Mouse (Mus musculus) midbrain, embryonic 11.5 days (tissue): ENCODE data around the gene Olfr1417. TPM values are rescaled to one million over a fixed set of nuclear protein-coding genes. Genes with fewer than 3 reads are reported as not detected.
"Not testable (repeated sequence)": the region's sequence is repeated elsewhere in the genome, so short reads cannot be mapped to it uniquely, and the experiment has no call there.

Experiments
- ATAC-seq: fragments of 200-750 bp; cut with Nextera tagmentation; 2 replicates; pipeline ENCODE4 v1.8.0; 2017; ENCODE audit warnings: moderate TSS enrichment, moderate library complexity; ENCODE audit not compliant: low FRiP score
- DNase-seq: peaks from one replicate; pipeline ENCODE4 v3.0.0; 2015; ENCODE audit warnings: low spot score; ENCODE audit errors: missing footprints
- H3K27ac ChIP-seq: fragments of 300-500 bp; sonication (generic); 2 replicates; pipeline ENCODE4 v1.5.1; 2014; ENCODE audit warnings: low read depth, low read length
- H3K27me3 ChIP-seq: fragments of 300-500 bp; sonication (generic); 2 replicates; pipeline ENCODE4 v1.6.1; 2014; ENCODE audit warnings: mild to moderate bottlenecking, low read length, moderate library complexity, mixed read lengths; ENCODE audit not compliant: control insufficient read depth, insufficient read depth
- H3K36me3 ChIP-seq: fragments of 300-500 bp; sonication (generic); 2 replicates; pipeline ENCODE4 v1.6.1; 2014; ENCODE audit warnings: mild to moderate bottlenecking, low read length, moderate library complexity, mixed read lengths; ENCODE audit not compliant: control insufficient read depth, insufficient read depth
- H3K4me1 ChIP-seq: fragments of 300-500 bp; sonication (generic); 2 replicates; pipeline ENCODE4 v1.6.1; 2014; ENCODE audit warnings: low read length; ENCODE audit not compliant: control insufficient read depth, insufficient read depth
- H3K4me2 ChIP-seq: fragments of 300-500 bp; sonication (generic); 2 replicates; pipeline ENCODE4 v1.6.1; 2014; ENCODE audit warnings: mild to moderate bottlenecking, moderate library complexity
- H3K4me3 ChIP-seq: fragments of 300-500 bp; sonication (generic); 2 replicates; pipeline ENCODE4 v1.5.1; 2014; ENCODE audit warnings: low read depth, low read length
- H3K9ac ChIP-seq: fragments of 300-500 bp; sonication (generic); 2 replicates; pipeline ENCODE4 v1.6.1; 2014; ENCODE audit warnings: low read length
- H3K9me3 ChIP-seq: fragments of 300-500 bp; sonication (generic); 2 replicates; pipeline ENCODE4 v1.6.1; 2016; ENCODE audit warnings: low read length; ENCODE audit not compliant: control insufficient read depth
- WGBS: fragments of 180-500 bp; shearing (Covaris S2); extraction: QIAGEN DNeasy Blood & Tissue Kit; methylation state at CpG from one replicate; pipeline ENCODE4 v1.1.7; 2014; 5-methylcytosine and 5-hydroxymethylcytosine counted together
- polyA plus RNA-seq: library from polyadenylated mRNA; unstranded; fragments of >200 nt; fragmentation: Nextera tagmentation; extraction: Ambion mirVana; gene quantifications from 2 replicates; pipeline ENCODE4 v1.2.1, GENCODE M21; 2014

Gene Olfr1417
- not detected in 2 replicates for polyA plus RNA-seq

GRCm38 (mm10) chr19:11839119-11839518 lies at the start of gene Olfr1417:
TSS of gene Olfr1417 (minus strand) at chr19:11839219.
- Histone ChIP-seq H3K27me3 (no peaks in the 10 kb centered on the region), H3K9me3 (no peaks in the 10 kb centered on the region), H3K27ac (no peak within 1 kb of the TSS), H3K4me1 (no peaks in the 10 kb centered on the region), H3K4me2 (no peak within 1 kb of the TSS), H3K9ac (no peak within 1 kb of the TSS), H3K36me3 (no peaks in the 10 kb centered on the region), H3K4me3 (no peak within 1 kb of the TSS)
- no peak for DNase-seq
- ATAC-seq: no peak
- 89% methylated on average over 4 of the region's 4 CpGs for WGBS

- Histone ChIP-seq H3K9ac (no peak within 1 kb of the TSS), H3K4me3 (no peak within 1 kb of the TSS), H3K9me3 (no peaks in the 10 kb centered on the region), H3K27me3 (no peaks in the 10 kb centered on the region), H3K4me1 (no peaks in the 10 kb centered on the region), H3K36me3 (no peaks in the 10 kb centered on the region), H3K4me2 (no peak within 1 kb of the TSS), H3K27ac (no peak within 1 kb of the TSS)
- DNase-seq (no peak), ATAC-seq (no peak)
- WGBS: 45% methylated on average over 1 of the region's 1 CpGs
These were observed 47.2 kb upstream of the Olfr1417 start, which contains the start of gene Olfr1420 for GRCm38 (mm10) chr19:11886265-11886664. TSS of gene Olfr1420 (plus strand) at chr19:11886565.

- H3K9me3 ChIP-seq, H3K27me3 ChIP-seq, DNase-seq, H3K4me3 ChIP-seq, H3K36me3 ChIP-seq, H3K27ac ChIP-seq, H3K9ac ChIP-seq, H3K4me1 ChIP-seq, ATAC-seq, H3K4me2 ChIP-seq: not testable (repeated sequence)
- 68% methylated on average over 22 of the region's 22 CpGs for WGBS
These were observed 39.4 kb upstream of the Olfr1417 start for GRCm38 (mm10) chr19:11878404-11878803.

- Histone ChIP-seq H3K36me3 (no peaks in the 10 kb centered on the region), H3K4me3 (no peak within 1 kb of the TSS), H3K9me3 (no peaks in the 10 kb centered on the region), H3K9ac (no peak within 1 kb of the TSS), H3K4me1 (no peaks in the 10 kb centered on the region), H3K27me3 (no peaks in the 10 kb centered on the region), H3K27ac (no peak within 1 kb of the TSS), H3K4me2 (no peak within 1 kb of the TSS)
- DNase-seq (no peak), ATAC-seq (no peak)
- WGBS: 70% methylated on average over 1 of the region's 1 CpGs
These were observed 36.0 kb upstream of the Olfr1417 start, which contains the start of gene Olfr1419 for GRCm38 (mm10) chr19:11875006-11875405. TSS of gene Olfr1419 (minus strand) at chr19:11875106.

GRCm38 (mm10) chr19:11867837-11868236 lies 28.8 kb upstream of the Olfr1417 start:
- H3K4me1 ChIP-seq: no peaks in the 10 kb centered on the region
- H3K9me3 ChIP-seq: no peaks in the 10 kb centered on the region
- H3K36me3 ChIP-seq: no peaks in the 10 kb centered on the region
- H3K27ac ChIP-seq: no peak overlapping the region
- ATAC-seq (no peak), DNase-seq (no peak)
- no peak overlapping the region for H3K4me2 ChIP-seq
- H3K4me3 ChIP-seq: no peak overlapping the region
- H3K9ac ChIP-seq: no peak overlapping the region
- no peaks in the 10 kb centered on the region for H3K27me3 ChIP-seq
- 71% methylated on average over 2 of the region's 2 CpGs for WGBS

GRCm38 (mm10) chr19:11860966-11861365 lies 21.9 kb upstream of the Olfr1417 start, which contains the start of gene Olfr1418:
TSS of gene Olfr1418 (minus strand) at chr19:11861066.
- DNase-seq (no peak), ATAC-seq (no peak)
- no peak within 1 kb of the TSS for H3K4me2 ChIP-seq
- 100% methylated on average over 1 of the region's 1 CpGs for WGBS
- H3K27me3 ChIP-seq: no peaks in the 10 kb centered on the region
- H3K4me3 ChIP-seq: no peak within 1 kb of the TSS
- H3K9ac ChIP-seq: no peak within 1 kb of the TSS
- no peaks in the 10 kb centered on the region for H3K9me3 ChIP-seq
- H3K27ac ChIP-seq: no peak within 1 kb of the TSS
- no peaks in the 10 kb centered on the region for H3K4me1 ChIP-seq
- H3K36me3 ChIP-seq: no peaks in the 10 kb centered on the region

GRCm38 (mm10) chr19:11856506-11856905 lies 17.5 kb upstream of the Olfr1417 start:
- Histone ChIP-seq H3K27me3 (no peaks in the 10 kb centered on the region), H3K27ac (no peak overlapping the region), H3K9ac (no peak overlapping the region), H3K4me3 (no peak overlapping the region), H3K9me3 (no peaks in the 10 kb centered on the region), H3K4me2 (no peak overlapping the region), H3K36me3 (no peaks in the 10 kb centered on the region), H3K4me1 (no peaks in the 10 kb centered on the region)
- DNase-seq: no peak
- ATAC-seq: no peak
- WGBS: 81% methylated on average over 6 of the region's 6 CpGs

- DNase-seq (no peak), ATAC-seq (no peak)
- Histone ChIP-seq H3K27ac (no peak overlapping the region), H3K9me3 (no peaks in the 10 kb centered on the region), H3K4me1 (no peaks in the 10 kb centered on the region), H3K9ac (no peak overlapping the region), H3K36me3 (no peaks in the 10 kb centered on the region), H3K27me3 (no peaks in the 10 kb centered on the region), H3K4me3 (no peak overlapping the region), H3K4me2 (no peak overlapping the region)
- 90% methylated on average over 2 of the region's 2 CpGs for WGBS
These were observed 15.8 kb upstream of the Olfr1417 start for GRCm38 (mm10) chr19:11854821-11855220.

- H3K4me2 ChIP-seq: no peak overlapping the region
- no peak for ATAC-seq
- 85% methylated on average over 4 of the region's 4 CpGs for WGBS
- H3K36me3 ChIP-seq: no peaks in the 10 kb centered on the region
- H3K4me1 ChIP-seq: no peaks in the 10 kb centered on the region
- H3K9ac ChIP-seq: no peak overlapping the region
- H3K9me3 ChIP-seq: no peaks in the 10 kb centered on the region
- H3K4me3 ChIP-seq: no peak overlapping the region
- no peak overlapping the region for H3K27ac ChIP-seq
- H3K27me3 ChIP-seq: no peaks in the 10 kb centered on the region
- no peak for DNase-seq
These were observed 13.6 kb upstream of the Olfr1417 start for GRCm38 (mm10) chr19:11852652-11853051.
